Comparison of ENCODE assay signal across 18 mouse cellular contexts in genomic region chr6:53222104-53222503, GRCm38 (mm10).
"Had no signal": no experiment of that assay in that cellular context is flagged by ENCODE, and none has a peak within 500 bp of the region (broad histone marks: within the 10 kb centered on the region; RNA-seq: fewer than 3 reads in every experiment).

No protein-coding gene starts in this region.

- ATAC-seq: liver, postnatal 0 days; lung, postnatal 0 days had no signal

- DNase-seq: kidney, adult 18-20 months; kidney, adult 9 months; kidney, postnatal 14 days; kidney, postnatal 4 days; left cerebral cortex, postnatal 4 days; liver, postnatal 0 days; lung, embryonic 14.5 days; right cerebral cortex, postnatal 25 days; spleen, adult 18-20 months; thymus, postnatal 25 days had no signal

- H3K4me1 ChIP-seq: stomach, embryonic 15.5 days had no signal

- H3K4me3 ChIP-seq: limb, embryonic 12.5 days; limb, embryonic 15.5 days; neural tube, embryonic 13.5 days; stomach, embryonic 15.5 days had no signal

- H3K9ac ChIP-seq: limb, embryonic 12.5 days; limb, embryonic 15.5 days; liver, embryonic 14.5 days; liver, postnatal 0 days; lung, embryonic 14.5 days; neural tube, embryonic 13.5 days; stomach, embryonic 15.5 days had no signal

- H3K27me3 ChIP-seq: limb, embryonic 12.5 days; limb, embryonic 15.5 days; neural tube, embryonic 13.5 days; stomach, embryonic 15.5 days had no signal

- H3K27ac ChIP-seq: limb, embryonic 12.5 days; limb, embryonic 15.5 days; liver, embryonic 14.5 days; macrophage; neural tube, embryonic 13.5 days; stomach, embryonic 15.5 days had no signal

- H3K9me3 ChIP-seq: limb, embryonic 12.5 days; limb, embryonic 15.5 days; neural tube, embryonic 13.5 days; stomach, embryonic 15.5 days had no signal

- H3K4me2 ChIP-seq: limb, embryonic 12.5 days; limb, embryonic 15.5 days; liver, embryonic 11.5 days; lung, embryonic 14.5 days; neural tube, embryonic 13.5 days; stomach, embryonic 15.5 days had no signal

- H3K36me3 ChIP-seq: limb, embryonic 12.5 days; limb, embryonic 15.5 days; neural tube, embryonic 13.5 days; stomach, embryonic 15.5 days had no signal
